Mouse (Mus musculus) lung, postnatal 0 days (tissue): ENCODE measurements around the gene Slc9a1.

Experiments used
- CTCF ChIP-seq: IDR thresholded peaks from 2 replicates; pipeline ENCODE4 v1.5.1; 2016; ENCODE audit warnings: antibody characterized with exemption, mild to moderate bottlenecking
- EP300 ChIP-seq: IDR thresholded peaks from 2 replicates; pipeline ENCODE4 v1.6.1; 2016; ENCODE audit warnings: antibody characterized with exemption, mild to moderate bottlenecking, control low read depth

- TF ChIP-seq CTCF (no peak), EP300 (no peak)
These were observed 52.5 kb downstream of the Slc9a1 start for GRCm38 (mm10) chr4:133421989-133422388.
